Mouse (Mus musculus) hindbrain, embryonic 14.5 days (tissue): ENCODE data around the gene Fgfr2. TPM values are rescaled to one million over a fixed set of nuclear protein-coding genes. Genes with fewer than 3 reads are reported as not detected.

ENCODE experiments used
- ATAC-seq: fragments of 200-750 bp; cut with Nextera tagmentation; 2 replicates; pipeline ENCODE4 v1.8.0; 2017; ENCODE audit warnings: moderate number of reproducible peaks, mild to moderate bottlenecking, moderate TSS enrichment, moderate library complexity; ENCODE audit not compliant: low FRiP score
- DNase-seq: peaks from one replicate; pipeline ENCODE4 v3.0.0-alpha.2; 2015; ENCODE audit warnings: low spot score
- H3K27ac ChIP-seq: fragments of 300-500 bp; sonication (generic); 2 replicates; pipeline ENCODE4 v1.5.1; 2014; ENCODE audit warnings: mild to moderate bottlenecking, moderate library complexity
- H3K27me3 ChIP-seq: fragments of 300-500 bp; sonication (generic); 2 replicates; pipeline ENCODE4 v1.6.1; 2014; ENCODE audit warnings: mild to moderate bottlenecking, low read length, mixed read lengths; ENCODE audit not compliant: control insufficient read depth, insufficient read depth
- H3K36me3 ChIP-seq: fragments of 300-500 bp; sonication (generic); replicated peaks from 2 replicates; pipeline ENCODE4 v1.6.1; 2014; ENCODE audit not compliant: control insufficient read depth, insufficient read depth
- H3K4me1 ChIP-seq: fragments of 300-500 bp; sonication (generic); replicated peaks from 2 replicates; pipeline ENCODE4 v1.6.1; 2014; ENCODE audit warnings: antibody characterized with exemption, low read length, mixed read lengths; ENCODE audit not compliant: control insufficient read depth, insufficient read depth
- H3K4me2 ChIP-seq: fragments of 300-500 bp; sonication (generic); replicated peaks from 2 replicates; pipeline ENCODE4 v1.6.1; 2014; ENCODE audit warnings: mild to moderate bottlenecking, moderate library complexity
- H3K4me3 ChIP-seq: fragments of 300-500 bp; sonication (generic); replicated peaks from 2 replicates; pipeline ENCODE4 v1.5.1; 2014; ENCODE audit warnings: mild to moderate bottlenecking, low read length
- H3K9ac ChIP-seq: fragments of 300-500 bp; sonication (generic); 2 replicates; pipeline ENCODE4 v1.6.1; 2014
- H3K9me3 ChIP-seq: fragments of 300-500 bp; sonication (generic); 2 replicates; pipeline ENCODE4 v1.6.1; 2016; ENCODE audit warnings: low read length; ENCODE audit not compliant: control insufficient read depth
- WGBS: fragments of 180-500 bp; shearing (Covaris S2); extraction: QIAGEN DNeasy Blood & Tissue Kit; methylation state at CpG from one replicate; pipeline ENCODE4 v1.1.7; 2014; 5-methylcytosine and 5-hydroxymethylcytosine counted together
- polyA plus RNA-seq: library from polyadenylated mRNA; unstranded; fragments of >200 nt; fragmentation: Nextera tagmentation; extraction: Ambion mirVana; gene quantifications from 2 replicates; pipeline ENCODE4 v1.2.1, GENCODE M21; 2014

The Fgfr2 gene
- polyA plus RNA-seq, 1 experiment from 2014 or later, result 43.5 TPM

DNA sequence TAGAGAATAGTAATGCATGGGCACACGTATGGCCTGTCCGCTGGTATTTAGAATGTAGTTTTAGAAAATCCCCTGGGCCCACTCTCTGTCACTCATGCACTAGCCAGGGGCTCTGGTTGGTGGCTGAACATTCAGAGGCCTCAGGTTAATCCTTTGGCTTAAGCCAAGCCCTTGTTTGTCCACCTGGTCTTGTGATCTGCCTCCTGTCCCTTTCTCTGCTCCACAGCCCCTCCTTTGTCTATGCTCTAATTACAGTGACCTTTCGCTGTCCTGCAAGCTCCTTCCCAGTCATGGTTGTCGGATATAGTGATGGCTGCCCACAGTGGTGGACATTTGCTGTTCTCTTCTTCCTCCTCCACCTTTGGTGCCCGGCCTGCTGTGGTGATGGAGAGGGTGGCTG is 2460.9 kb downstream of the Fgfr2 start:
- WGBS, result 55% methylated on average over 5 of the region's 5 CpGs
- Histone ChIP-seq H3K27ac (no peak overlapping the region), H3K36me3 (no peaks in the 10 kb centered on the region), H3K27me3 (no peaks in the 10 kb centered on the region), H3K4me2 (no peak overlapping the region), H3K9ac (no peak overlapping the region), H3K9me3 (0 out of 2 replicates have a peak, but pooled peaks cover 3% of the 10 kb centered on the region), H3K4me1 (0 out of 2 replicates have a peak, but pooled peaks cover 4% of the 10 kb centered on the region), H3K4me3 (no peak overlapping the region)
- no peak for DNase-seq
- ATAC-seq, result no peak

DNA sequence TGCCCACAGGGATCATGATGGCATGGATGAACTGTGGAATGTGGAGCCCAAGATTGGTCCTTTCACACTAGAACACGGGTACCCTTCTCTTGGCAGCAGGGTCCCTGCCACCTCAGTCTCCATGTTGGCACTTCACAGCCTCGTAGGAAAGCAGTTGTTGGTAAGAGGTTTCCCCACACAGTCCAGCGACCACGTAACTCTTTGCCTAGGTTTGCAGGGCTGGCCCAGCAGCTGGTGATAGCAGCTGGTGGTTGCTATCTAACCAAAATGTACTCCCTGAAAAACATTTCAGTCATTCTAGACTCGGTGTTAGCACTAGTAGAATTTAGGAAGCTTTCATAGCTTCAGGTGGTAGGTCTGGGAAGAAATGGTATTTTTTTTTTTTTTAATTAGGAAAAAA is 2464.0 kb downstream of the Fgfr2 start:
- ATAC-seq, result no peak

DNA sequence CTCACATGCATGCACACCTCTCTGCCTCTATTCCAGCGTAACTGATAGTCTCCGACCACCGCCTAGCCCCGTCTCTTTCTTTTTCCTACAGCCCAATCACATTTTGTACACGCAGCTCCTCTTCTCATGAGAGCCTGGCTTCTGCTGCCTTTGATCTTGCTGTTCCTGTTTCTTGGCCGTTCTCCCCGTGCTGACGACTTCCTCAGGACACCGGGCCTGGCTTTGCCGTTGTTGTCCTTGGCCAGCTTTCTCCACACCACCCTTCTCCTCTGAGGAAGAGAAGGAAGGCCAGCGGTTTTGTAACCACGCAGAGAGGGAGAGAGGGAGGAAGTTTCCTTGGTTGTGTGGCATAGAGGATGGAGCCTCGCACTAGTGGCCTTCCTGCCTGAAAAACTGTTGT is 2465.4 kb downstream of the Fgfr2 start:
- no peaks in the 10 kb centered on the region for H3K36me3 ChIP-seq
- H3K27ac ChIP-seq, result no peak overlapping the region
- 0 out of 2 replicates have a peak, but pooled peaks cover 13% of the 10 kb centered on the region for H3K4me1 ChIP-seq
- ATAC-seq (no peak), DNase-seq (no peak)
- no peaks in the 10 kb centered on the region for H3K9me3 ChIP-seq
- H3K4me3 ChIP-seq, result no peak overlapping the region
- no peak overlapping the region for H3K9ac ChIP-seq
- no peak overlapping the region for H3K4me2 ChIP-seq
- H3K27me3 ChIP-seq, result no peaks in the 10 kb centered on the region
- 85% methylated on average over 13 of the region's 13 CpGs for WGBS

More for the DNA sequence above, 2464.0 kb downstream of the Fgfr2 start:
- H3K4me1 ChIP-seq, result 0 out of 2 replicates have a peak, but pooled peaks cover 4% of the 10 kb centered on the region
- H3K27ac ChIP-seq, result no peak overlapping the region
- 90% methylated on average over 5 of the region's 5 CpGs for WGBS
- no peaks in the 10 kb centered on the region for H3K27me3 ChIP-seq
- no peak for DNase-seq
- H3K9me3 ChIP-seq, result 0 out of 2 replicates have a peak, but pooled peaks cover 3% of the 10 kb centered on the region
- no peak overlapping the region for H3K4me3 ChIP-seq
- H3K9ac ChIP-seq, result no peak overlapping the region
- no peaks in the 10 kb centered on the region for H3K36me3 ChIP-seq
- no peak overlapping the region for H3K4me2 ChIP-seq

DNA sequence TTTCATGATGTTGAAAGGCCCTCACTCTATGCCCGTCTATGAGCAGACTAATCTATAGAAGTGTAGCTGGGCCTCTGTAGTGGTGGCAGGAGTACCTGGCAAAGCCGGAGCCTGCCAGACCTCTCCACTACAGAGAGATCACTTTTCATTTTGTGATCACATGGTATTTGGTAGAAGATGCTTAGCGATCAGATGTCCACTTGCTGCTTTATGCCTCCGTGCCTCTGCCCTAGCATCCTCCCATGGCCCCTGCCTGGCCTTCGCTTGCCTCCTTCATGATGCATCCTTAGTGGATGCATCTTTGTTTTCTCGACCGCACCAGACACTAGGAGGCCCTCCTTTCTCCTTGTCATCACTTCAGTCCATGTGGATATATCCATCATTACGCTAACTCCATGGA is 2466.2 kb downstream of the Fgfr2 start:
- H3K36me3 ChIP-seq, result no peaks in the 10 kb centered on the region
- 0 out of 2 replicates have a peak, but pooled peaks cover 9% of the 10 kb centered on the region for H3K4me1 ChIP-seq
- H3K4me3 ChIP-seq, result no peak overlapping the region
- ATAC-seq (no peak), DNase-seq (no peak)
- WGBS, result 93% methylated on average over 8 of the region's 8 CpGs
- H3K4me2 ChIP-seq, result no peak overlapping the region
- no peaks in the 10 kb centered on the region for H3K9me3 ChIP-seq
- no peaks in the 10 kb centered on the region for H3K27me3 ChIP-seq
- H3K9ac ChIP-seq, result no peak overlapping the region
- no peak overlapping the region for H3K27ac ChIP-seq

DNA sequence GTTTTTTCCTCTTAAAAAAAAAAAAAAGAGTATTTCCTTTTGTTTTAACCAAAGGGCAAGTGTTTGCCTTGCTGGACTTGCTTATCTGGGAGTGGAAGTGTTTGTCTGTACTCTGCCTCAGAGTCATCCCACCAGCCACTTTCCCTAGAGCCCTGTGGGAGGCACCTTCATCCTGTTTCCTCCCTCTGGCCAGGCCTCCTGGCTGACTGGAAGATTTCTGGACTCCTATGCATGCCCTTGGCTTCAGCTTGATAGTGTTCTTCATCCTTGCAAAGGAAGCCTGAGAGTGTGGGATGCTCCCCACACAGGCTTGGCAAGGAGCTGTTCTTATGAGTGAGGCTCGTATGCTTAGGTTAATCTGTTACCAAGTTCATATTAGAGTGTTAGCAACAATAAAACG is 2468.6 kb downstream of the Fgfr2 start:
- no peak overlapping the region for H3K9ac ChIP-seq
- ATAC-seq, result no peak
- H3K4me2 ChIP-seq, result no peak overlapping the region
- 0 out of 2 replicates have a peak, but pooled peaks cover 9% of the 10 kb centered on the region for H3K4me1 ChIP-seq
- H3K27me3 ChIP-seq, result no peaks in the 10 kb centered on the region
- H3K27ac ChIP-seq, result no peak overlapping the region
- H3K36me3 ChIP-seq, result no peaks in the 10 kb centered on the region
- no peak for DNase-seq
- H3K4me3 ChIP-seq, result no peak overlapping the region
- WGBS, result 79% methylated on average over 2 of the region's 2 CpGs
- no peaks in the 10 kb centered on the region for H3K9me3 ChIP-seq

DNA sequence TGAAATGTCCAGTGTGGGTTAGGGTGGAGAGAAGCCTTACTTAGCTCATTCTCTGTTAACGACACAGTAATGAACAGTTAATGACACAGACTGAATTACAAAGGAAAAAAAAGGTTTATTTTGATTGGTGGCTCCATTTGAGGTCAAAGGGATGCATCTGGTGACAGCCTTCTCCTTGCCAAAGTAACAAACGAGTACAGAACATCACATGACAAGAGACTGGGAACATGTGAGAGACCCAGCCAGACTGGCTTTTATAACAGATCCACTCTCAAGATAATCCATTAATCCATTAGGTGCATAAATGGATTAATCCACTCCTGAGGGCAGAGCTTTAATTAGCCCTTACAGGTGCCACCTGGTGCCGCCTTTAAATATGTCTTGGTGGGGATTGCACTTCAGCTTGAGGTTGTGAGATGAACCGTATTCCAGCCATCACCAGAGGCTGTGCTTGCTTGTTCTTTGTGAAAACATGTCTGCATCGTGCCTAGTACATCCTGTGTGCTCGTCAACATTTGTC is 2470.1 kb downstream of the Fgfr2 start:
- WGBS, result 52% methylated on average over 6 of the region's 6 CpGs
- H3K27ac ChIP-seq, result no peak overlapping the region
- no peaks in the 10 kb centered on the region for H3K9me3 ChIP-seq
- no peak overlapping the region for H3K4me3 ChIP-seq
- H3K36me3 ChIP-seq, result no peaks in the 10 kb centered on the region
- H3K27me3 ChIP-seq, result no peaks in the 10 kb centered on the region
- DNase-seq, result no peak
- peaks cover 9% of the 10 kb centered on the region; the same call in 1 of the 2 replicates for H3K4me1 ChIP-seq
- no peak for ATAC-seq
- no peak overlapping the region for H3K9ac ChIP-seq
- H3K4me2 ChIP-seq, result no peak overlapping the region

DNA sequence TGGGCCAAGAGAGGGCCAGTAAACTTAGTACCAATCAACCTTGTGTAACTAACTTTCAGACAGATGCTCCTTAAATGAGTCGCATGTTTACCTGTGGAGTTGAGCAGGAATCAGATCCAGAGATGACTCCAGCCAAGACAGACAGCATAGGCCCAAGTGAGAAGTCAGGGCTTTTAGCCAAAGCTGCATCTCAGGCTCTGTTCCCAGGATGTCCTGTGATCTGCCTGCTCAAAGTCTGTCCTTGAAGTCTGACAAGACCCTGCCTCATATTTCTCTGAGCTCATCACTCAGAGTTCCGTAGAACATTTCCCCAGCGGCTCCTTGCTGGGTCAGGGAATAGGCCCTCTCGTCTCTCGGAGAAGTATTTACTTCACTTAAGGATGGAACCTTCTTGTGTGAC is 2472.5 kb downstream of the Fgfr2 start:
- Histone ChIP-seq H3K9ac (no peak overlapping the region), H3K27ac (no peak overlapping the region), H3K27me3 (no peaks in the 10 kb centered on the region), H3K9me3 (no peaks in the 10 kb centered on the region), H3K4me1 (peaks cover 20% of the 10 kb centered on the region), H3K36me3 (no peaks in the 10 kb centered on the region), H3K4me2 (no peak overlapping the region), H3K4me3 (no peak overlapping the region)
- 86% methylated on average over 5 of the region's 5 CpGs for WGBS
- ATAC-seq (no peak), DNase-seq (no peak)

DNA sequence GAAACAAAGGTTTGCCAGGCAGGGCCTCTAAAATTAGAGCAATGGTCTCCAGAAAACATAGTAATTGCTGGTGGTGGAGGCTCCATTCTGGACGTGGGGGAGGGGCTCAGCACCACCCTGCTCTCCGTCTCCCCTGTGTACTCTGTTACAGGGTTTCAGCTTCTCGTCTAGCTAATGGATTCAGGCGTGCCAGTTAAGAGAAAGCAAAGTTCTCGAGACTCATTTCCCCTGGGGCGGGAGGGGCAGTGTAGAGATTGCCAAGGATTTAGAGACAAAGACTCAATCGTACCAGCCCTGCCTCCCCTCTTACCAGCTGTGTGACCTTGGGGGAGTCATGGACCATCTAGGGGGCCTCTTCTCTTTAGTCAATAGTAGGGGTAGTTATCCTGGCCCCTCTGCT is 2473.9 kb downstream of the Fgfr2 start:
- no peak for DNase-seq
- H3K4me2 ChIP-seq, result no peak overlapping the region
- H3K27ac ChIP-seq, result no peak overlapping the region
- H3K9ac ChIP-seq, result no peak overlapping the region
- H3K4me3 ChIP-seq, result no peak overlapping the region
- ATAC-seq, result no peak
- WGBS, result 31% methylated on average over 7 of the region's 7 CpGs
- no peaks in the 10 kb centered on the region for H3K9me3 ChIP-seq
- peaks cover 20% of the 10 kb centered on the region for H3K4me1 ChIP-seq
- H3K36me3 ChIP-seq, result no peaks in the 10 kb centered on the region
- H3K27me3 ChIP-seq, result no peaks in the 10 kb centered on the region; the same call in 1 of the 2 replicates

DNA sequence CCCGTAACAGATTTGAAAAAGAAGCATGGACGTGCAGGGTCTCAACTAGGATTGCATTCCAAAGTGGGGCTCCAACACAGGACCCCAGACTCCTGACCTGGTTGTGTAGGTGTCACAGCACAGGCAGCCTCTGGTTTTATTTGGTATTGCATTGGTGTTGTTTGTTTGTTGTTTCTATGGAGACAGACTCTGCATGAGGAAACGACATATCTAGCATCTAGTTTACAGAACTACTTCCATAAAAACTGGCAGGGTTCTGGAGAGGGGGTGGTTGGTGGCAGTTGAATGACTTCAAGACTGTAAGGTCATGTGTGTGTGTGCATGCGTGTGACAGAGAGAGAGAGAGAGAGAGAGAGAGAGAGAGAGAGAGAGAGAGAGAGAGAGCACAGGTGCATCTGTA is 2475.1 kb downstream of the Fgfr2 start:
- 68% methylated on average over 4 of the region's 4 CpGs for WGBS
- H3K4me3 ChIP-seq, result no peak overlapping the region
- H3K4me2 ChIP-seq, result peak overlapping the region; percentile 99; the same call in 1 of the 2 replicates
- no peak overlapping the region for H3K9ac ChIP-seq
- ATAC-seq (no peak), DNase-seq (no peak)
- H3K27me3 ChIP-seq, result no peaks in the 10 kb centered on the region; the same call in 1 of the 2 replicates
- H3K36me3 ChIP-seq, result no peaks in the 10 kb centered on the region
- peaks cover 14% of the 10 kb centered on the region for H3K4me1 ChIP-seq
- no peaks in the 10 kb centered on the region for H3K9me3 ChIP-seq
- no peak overlapping the region for H3K27ac ChIP-seq
